Mouse (Mus musculus): Measurements from ENCODE around the gene Zfp622.

GRCm38 (mm10) chr15:25975810-25976209 is 8.4 kb upstream of the Zfp622 start:
- TF ChIP-seq POLR2A (IDR thresholded peaks at IDR 0.05; ENCODE audit: borderline replicate concordance, extremely low read depth, low read depth, low read length) (no peak), CTCF (IDR thresholded peaks at IDR 0.05; ENCODE audit: insufficient read depth, low read length) (no peak)
